Mouse (Mus musculus): Measurements from ENCODE around the gene Iqgap1. TPM values are rescaled to one million over a fixed set of nuclear protein-coding genes. Genes with fewer than 3 reads are reported as not detected.

The Iqgap1 gene
- polyA plus RNA-seq, 1 experiment: 206 TPM

GRCm38 (mm10) chr7:80777151-80777550 lies 48.6 kb downstream of the Iqgap1 start:
- no peak overlapping the region for H3K4me3 ChIP-seq (ENCODE audit: insufficient read depth, low read length)
- TF ChIP-seq POLR2A (IDR thresholded peaks at IDR 0.05; ENCODE audit: low read depth, low read length) (no peak), CTCF (IDR thresholded peaks at IDR 0.05; ENCODE audit: borderline replicate concordance, insufficient read depth, low read length) (no peak)
- H3K4me1 ChIP-seq (ENCODE audit: control insufficient read depth, insufficient read depth, low read length): peaks cover 40% of the 10 kb centered on the region
- H3K27ac ChIP-seq (ENCODE audit: insufficient read depth, low read length): peak overlapping the region; percentile 66; the same call in 1 of the 2 replicates

- H3K4me3 ChIP-seq (ENCODE audit: insufficient read depth, low read length): no peak overlapping the region
- TF ChIP-seq CTCF (IDR thresholded peaks at IDR 0.05; ENCODE audit: borderline replicate concordance, insufficient read depth, low read length) (no peak), POLR2A (IDR thresholded peaks at IDR 0.05; ENCODE audit: low read depth, low read length) (no peak)
- peaks cover 33% of the 10 kb centered on the region for H3K4me1 ChIP-seq (ENCODE audit: control insufficient read depth, insufficient read depth, low read length)
- peak overlapping the region; percentile 1; the same call in 1 of the 2 replicates for H3K27ac ChIP-seq (ENCODE audit: insufficient read depth, low read length)
Observed at GRCm38 (mm10) chr7:80776090-80776489, 49.7 kb downstream of the Iqgap1 start.

GRCm38 (mm10) chr7:80775448-80775904 lies 50.3 kb downstream of the Iqgap1 start:
- Histone ChIP-seq H3K27ac (ENCODE audit: insufficient read depth, low read length) (peak overlapping the region; percentile 50), H3K4me3 (ENCODE audit: insufficient read depth, low read length) (no peak overlapping the region), H3K4me1 (ENCODE audit: control insufficient read depth, insufficient read depth, low read length) (peaks cover 33% of the 10 kb centered on the region)
- no peak for TF ChIP-seq POLR2A (IDR thresholded peaks at IDR 0.05; ENCODE audit: low read depth, low read length)
- TF ChIP-seq CTCF (IDR thresholded peaks at IDR 0.05; ENCODE audit: borderline replicate concordance, insufficient read depth, low read length): no peak

- peak overlapping the region; percentile 94 for H3K27ac ChIP-seq (ENCODE audit: insufficient read depth, low read length)
- no peak overlapping the region for H3K4me3 ChIP-seq (ENCODE audit: insufficient read depth, low read length)
- TF ChIP-seq POLR2A (IDR thresholded peaks at IDR 0.05; ENCODE audit: low read depth, low read length) (no peak), CTCF (IDR thresholded peaks at IDR 0.05; ENCODE audit: borderline replicate concordance, insufficient read depth, low read length) (no peak)
- H3K4me1 ChIP-seq (ENCODE audit: control insufficient read depth, insufficient read depth, low read length): peaks cover 33% of the 10 kb centered on the region
Observed at GRCm38 (mm10) chr7:80774615-80775447, 50.9 kb downstream of the Iqgap1 start.

DNA sequence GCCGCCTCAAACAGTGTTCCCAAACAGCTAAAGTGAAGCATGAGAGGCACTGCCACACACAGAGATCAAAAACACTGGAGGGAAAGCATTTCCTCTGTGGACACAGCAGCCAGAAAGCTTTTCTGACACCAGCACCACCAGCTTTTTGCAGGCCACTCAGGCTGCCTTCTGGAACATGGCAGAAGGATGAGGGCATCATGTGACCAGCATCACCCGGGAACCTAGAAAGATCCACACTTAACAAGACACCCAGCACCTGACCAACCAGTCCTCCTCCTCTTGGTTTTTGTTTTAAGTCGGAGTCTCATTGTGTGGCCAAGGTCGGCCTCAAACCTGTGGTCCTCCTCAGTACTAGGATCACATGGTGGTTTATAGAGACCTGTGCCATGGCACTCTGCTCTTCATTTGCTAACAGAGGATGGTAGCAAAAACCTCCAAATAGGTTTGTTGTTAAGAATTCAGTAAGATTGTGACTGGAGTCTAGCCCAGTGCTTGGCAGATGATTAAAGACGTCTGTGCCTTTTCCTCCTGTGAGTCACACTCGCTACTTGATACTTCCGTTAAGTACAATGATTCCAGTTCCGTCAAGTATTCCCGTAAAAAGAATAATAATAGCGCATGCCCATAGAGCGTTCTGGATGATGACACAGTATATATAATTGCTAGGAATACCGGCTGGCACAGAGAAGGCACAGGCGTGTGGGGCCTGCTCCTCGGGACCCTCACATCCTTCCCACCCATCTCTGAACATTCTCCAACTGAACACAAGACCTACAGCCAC lies 51.8 kb downstream of the Iqgap1 start:
- TF ChIP-seq POLR2A (IDR thresholded peaks at IDR 0.05; ENCODE audit: low read depth, low read length): no peak; the same call in 1 of the 2 replicates
- no peak for TF ChIP-seq CTCF (IDR thresholded peaks at IDR 0.05; ENCODE audit: borderline replicate concordance, insufficient read depth, low read length)
- Histone ChIP-seq H3K4me1 (ENCODE audit: control insufficient read depth, insufficient read depth, low read length) (peaks cover 26% of the 10 kb centered on the region), H3K4me3 (ENCODE audit: insufficient read depth, low read length) (no peak overlapping the region), H3K27ac (ENCODE audit: insufficient read depth, low read length) (peak overlapping the region; percentile 94)

- H3K4me1 ChIP-seq (ENCODE audit: control insufficient read depth, insufficient read depth, low read length): peaks cover 24% of the 10 kb centered on the region
- TF ChIP-seq POLR2A (IDR thresholded peaks at IDR 0.05; ENCODE audit: low read depth, low read length): no peak
- no peak for TF ChIP-seq CTCF (IDR thresholded peaks at IDR 0.05; ENCODE audit: borderline replicate concordance, insufficient read depth, low read length)
- no peak overlapping the region for H3K27ac ChIP-seq (ENCODE audit: insufficient read depth, low read length)
- H3K4me3 ChIP-seq (ENCODE audit: insufficient read depth, low read length): no peak overlapping the region
Observed at GRCm38 (mm10) chr7:80770466-80770865, 55.3 kb downstream of the Iqgap1 start.

DNA sequence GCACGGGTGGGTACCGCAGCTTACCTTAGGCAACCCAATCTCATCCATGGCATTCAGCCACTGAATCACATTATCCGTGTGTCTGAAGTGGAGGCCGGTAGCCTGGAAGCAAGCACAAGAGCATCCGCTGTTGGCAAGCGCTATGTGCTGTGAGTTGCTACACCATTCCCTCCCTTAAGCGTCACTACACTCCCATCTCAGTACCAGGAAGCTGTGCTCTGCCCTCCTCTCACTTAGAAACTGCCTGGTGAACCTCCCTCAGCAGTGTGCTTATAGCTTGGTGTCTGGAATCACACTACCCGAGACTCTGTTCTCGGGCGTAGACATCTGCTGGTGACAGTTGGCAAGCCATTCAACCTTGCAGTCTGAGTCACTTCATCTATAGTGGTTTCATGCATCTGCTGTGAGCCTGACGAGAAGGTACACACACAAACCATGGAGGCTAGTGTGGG lies 58.9 kb downstream of the Iqgap1 start:
- H3K27ac ChIP-seq (ENCODE audit: insufficient read depth, low read length): no peak overlapping the region
- H3K4me3 ChIP-seq (ENCODE audit: insufficient read depth, low read length): no peak overlapping the region
- TF ChIP-seq CTCF (IDR thresholded peaks at IDR 0.05; ENCODE audit: borderline replicate concordance, insufficient read depth, low read length): no peak
- TF ChIP-seq POLR2A (IDR thresholded peaks at IDR 0.05; ENCODE audit: low read depth, low read length): no peak
- peaks cover 23% of the 10 kb centered on the region for H3K4me1 ChIP-seq (ENCODE audit: control insufficient read depth, insufficient read depth, low read length)

- peaks cover 23% of the 10 kb centered on the region for H3K4me1 ChIP-seq (ENCODE audit: control insufficient read depth, insufficient read depth, low read length)
- TF ChIP-seq POLR2A (IDR thresholded peaks at IDR 0.05; ENCODE audit: low read depth, low read length): no peak
- no peak for TF ChIP-seq CTCF (IDR thresholded peaks at IDR 0.05; ENCODE audit: borderline replicate concordance, insufficient read depth, low read length)
- no peak overlapping the region for H3K4me3 ChIP-seq (ENCODE audit: insufficient read depth, low read length)
- no peak overlapping the region for H3K27ac ChIP-seq (ENCODE audit: insufficient read depth, low read length)
Observed at GRCm38 (mm10) chr7:80766072-80766471, 59.7 kb downstream of the Iqgap1 start.

DNA sequence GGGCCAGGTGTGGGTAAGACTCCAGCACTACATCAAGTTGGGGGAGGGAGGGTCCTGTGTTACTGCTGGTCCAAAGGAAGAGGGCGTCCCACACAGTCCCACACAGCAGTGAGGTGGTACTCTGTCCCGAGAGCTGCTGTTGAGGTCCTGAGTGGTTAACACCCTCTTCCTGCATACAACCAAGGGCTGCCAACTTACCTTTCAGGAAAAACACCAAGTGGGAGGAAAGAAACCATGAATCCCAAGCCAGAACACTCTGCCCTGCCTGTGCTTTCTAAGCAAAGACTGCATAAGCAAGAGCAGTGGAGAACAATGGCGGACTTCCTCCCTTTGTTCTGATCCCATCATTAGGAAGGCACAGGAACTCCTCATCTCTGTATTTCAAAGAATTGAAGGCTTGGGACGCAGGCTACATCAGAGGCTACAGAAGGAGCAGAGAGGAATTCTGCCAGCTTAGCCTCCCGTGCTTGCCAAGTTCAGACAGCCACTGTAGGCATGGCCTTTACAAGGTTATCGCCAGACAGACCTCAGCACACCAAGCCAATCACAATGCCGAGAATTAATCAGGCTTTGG lies 61.8 kb downstream of the Iqgap1 start:
- Histone ChIP-seq H3K4me1 (ENCODE audit: control insufficient read depth, insufficient read depth, low read length) (peaks cover 27% of the 10 kb centered on the region), H3K4me3 (ENCODE audit: insufficient read depth, low read length) (no peak overlapping the region), H3K27ac (ENCODE audit: insufficient read depth, low read length) (no peak overlapping the region)
- TF ChIP-seq CTCF (IDR thresholded peaks at IDR 0.05; ENCODE audit: borderline replicate concordance, insufficient read depth, low read length): no peak
- no peak for TF ChIP-seq POLR2A (IDR thresholded peaks at IDR 0.05; ENCODE audit: low read depth, low read length)
